Mouse (Mus musculus): ENCODE data around the gene Slco2a1. TPM values are rescaled to one million over a fixed set of nuclear protein-coding genes. Genes with fewer than 3 reads are reported as not detected.

Gene Slco2a1
- polyA plus RNA-seq, 1 experiment from 2014 or later: 11.3 TPM

DNA sequence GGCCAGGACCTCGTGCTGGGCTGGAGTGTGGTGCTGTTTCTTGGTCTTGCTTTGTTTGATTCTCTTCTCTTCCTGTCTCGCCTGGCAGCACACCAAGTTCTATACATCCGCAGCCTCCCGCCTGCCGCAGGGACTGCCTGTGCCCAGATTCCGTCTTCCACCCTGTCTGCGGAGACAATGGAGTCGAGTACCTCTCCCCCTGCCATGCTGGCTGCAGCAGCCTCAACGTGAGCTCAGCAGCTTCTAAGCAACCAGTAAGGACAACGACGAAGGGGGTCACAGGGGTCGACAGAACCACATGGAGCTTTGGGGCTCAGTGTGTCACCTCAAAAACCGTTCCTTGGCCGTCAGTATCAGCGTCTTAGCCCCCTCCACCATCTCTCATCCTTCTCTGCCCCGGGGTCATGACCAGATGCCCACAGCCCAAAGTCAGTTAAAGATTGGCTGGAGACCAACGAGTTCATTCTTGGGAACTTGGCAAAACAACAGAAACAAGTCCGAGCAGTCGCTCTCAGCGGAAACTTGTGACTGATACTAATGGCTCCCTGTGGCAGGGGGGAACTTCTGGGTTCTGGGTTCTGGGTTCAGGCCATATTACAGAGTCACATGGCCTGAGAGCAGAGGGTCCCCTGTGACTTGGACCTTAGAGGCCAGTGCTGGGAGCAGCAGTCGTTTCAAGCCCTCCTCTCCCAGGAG is 88.5 kb downstream of the Slco2a1 start:
- Histone ChIP-seq H3K9ac (no peak overlapping the region), H3K4me3 (replicated peaks) (no peak overlapping the region), H3K4me1 (replicated peaks) (peaks cover 7% of the 10 kb centered on the region; the same call in 1 of the 2 replicates), H3K9me3 (no peaks in the 10 kb centered on the region), H3K36me3 (no peaks in the 10 kb centered on the region), H3K4me2 (replicated peaks) (no peak overlapping the region), H3K27ac (no peak overlapping the region), H3K27me3 (replicated peaks) (no peaks in the 10 kb centered on the region)
- ATAC-seq: no peak
- WGBS: 77% methylated on average over 21 of the region's 21 CpGs

- 86% methylated on average over 6 of the region's 6 CpGs for WGBS
- H3K4me1 ChIP-seq (replicated peaks): peaks cover 7% of the 10 kb centered on the region; the same call in 1 of the 2 replicates
- no peak overlapping the region for H3K27ac ChIP-seq
- H3K9me3 ChIP-seq: no peaks in the 10 kb centered on the region
- H3K27me3 ChIP-seq (replicated peaks): no peaks in the 10 kb centered on the region
- no peak overlapping the region for H3K9ac ChIP-seq
- ATAC-seq: peak; percentile 36; the same call in 1 of the 2 replicates
- H3K4me2 ChIP-seq (replicated peaks): no peak overlapping the region
- no peak overlapping the region for H3K4me3 ChIP-seq (replicated peaks)
- no peaks in the 10 kb centered on the region for H3K36me3 ChIP-seq
These were observed 89.7 kb downstream of the Slco2a1 start for GRCm38 (mm10) chr9:103078194-103078691.

- Histone ChIP-seq H3K9me3 (no peaks in the 10 kb centered on the region), H3K4me1 (replicated peaks) (peaks cover 7% of the 10 kb centered on the region; the same call in 1 of the 2 replicates), H3K27ac (no peak overlapping the region), H3K4me3 (replicated peaks) (no peak overlapping the region), H3K4me2 (replicated peaks) (no peak overlapping the region), H3K36me3 (no peaks in the 10 kb centered on the region), H3K27me3 (replicated peaks) (no peaks in the 10 kb centered on the region), H3K9ac (no peak overlapping the region)
- 74% methylated on average over 3 of the region's 3 CpGs for WGBS
- no peak for ATAC-seq
These were observed 91.7 kb downstream of the Slco2a1 start for GRCm38 (mm10) chr9:103080211-103080610.

DNA sequence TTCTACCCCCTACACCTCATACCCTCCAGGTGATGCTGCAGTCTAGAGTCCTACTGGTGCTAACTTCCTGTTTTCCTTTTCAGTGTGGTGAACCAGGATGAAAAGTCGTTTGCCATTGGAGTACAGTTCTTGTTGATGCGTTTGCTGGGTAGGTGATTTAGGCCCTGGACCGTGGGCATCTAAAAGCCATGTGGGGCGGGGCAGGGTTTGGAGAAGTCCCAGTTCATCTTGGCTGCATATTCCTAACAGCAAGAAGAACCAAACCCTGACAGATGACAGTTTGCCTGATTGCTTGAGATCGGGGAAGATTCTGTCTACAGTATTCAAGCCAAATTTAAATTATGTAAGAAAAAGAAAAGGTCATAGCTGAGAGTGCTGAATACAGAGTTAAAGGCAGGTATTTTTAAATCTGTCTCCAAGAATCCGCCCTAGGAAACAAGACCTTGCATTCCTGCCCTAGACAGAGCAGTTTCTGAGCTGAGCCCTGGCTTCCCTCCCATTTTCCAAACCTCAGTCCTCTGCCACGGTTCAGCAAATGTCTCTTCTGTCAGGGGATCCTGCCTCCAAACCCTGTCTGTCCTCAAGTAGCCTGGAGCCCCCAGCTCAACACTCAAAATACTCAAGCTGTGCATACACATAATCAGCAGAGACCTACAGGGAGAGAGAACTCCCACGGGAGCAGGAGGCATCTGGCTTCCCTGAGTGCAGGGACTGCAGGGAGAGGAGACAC is 93.9 kb downstream of the Slco2a1 start:
- H3K9me3 ChIP-seq: no peaks in the 10 kb centered on the region
- no peak overlapping the region for H3K27ac ChIP-seq
- H3K4me3 ChIP-seq (replicated peaks): no peak overlapping the region
- H3K4me1 ChIP-seq (replicated peaks): no peaks in the 10 kb centered on the region
- WGBS: 74% methylated on average over 8 of the region's 8 CpGs
- H3K36me3 ChIP-seq: no peaks in the 10 kb centered on the region
- no peaks in the 10 kb centered on the region for H3K27me3 ChIP-seq (replicated peaks)
- ATAC-seq: no peak
- H3K4me2 ChIP-seq (replicated peaks): no peak overlapping the region
- no peak overlapping the region for H3K9ac ChIP-seq

DNA sequence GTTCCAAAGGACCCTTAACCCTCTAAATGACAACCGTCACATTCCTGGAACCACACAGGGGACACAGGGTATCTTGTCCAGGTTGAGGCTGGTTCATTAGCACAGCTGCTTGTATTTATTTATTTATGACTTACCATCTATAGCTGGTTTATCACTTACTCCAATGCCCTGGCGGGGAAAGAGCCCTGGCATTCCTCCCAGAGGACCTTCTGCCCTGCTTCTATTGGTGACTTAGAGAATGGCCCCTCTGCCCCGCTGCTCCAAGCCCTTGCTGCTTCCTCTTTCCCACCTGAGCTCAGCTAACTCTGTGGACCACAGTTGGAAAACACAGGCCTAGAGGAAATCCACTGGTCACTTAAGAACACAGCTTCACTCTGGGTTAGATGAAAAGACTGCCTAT is 94.9 kb downstream of the Slco2a1 start:
- H3K36me3 ChIP-seq: no peaks in the 10 kb centered on the region
- no peak overlapping the region for H3K4me2 ChIP-seq (replicated peaks)
- no peak overlapping the region for H3K9ac ChIP-seq
- no peaks in the 10 kb centered on the region for H3K4me1 ChIP-seq (replicated peaks)
- no peak overlapping the region for H3K27ac ChIP-seq
- no peaks in the 10 kb centered on the region for H3K9me3 ChIP-seq
- WGBS: 71% methylated on average over 3 of the region's 3 CpGs
- no peak overlapping the region for H3K4me3 ChIP-seq (replicated peaks)
- ATAC-seq: no peak
- H3K27me3 ChIP-seq (replicated peaks): no peaks in the 10 kb centered on the region

DNA sequence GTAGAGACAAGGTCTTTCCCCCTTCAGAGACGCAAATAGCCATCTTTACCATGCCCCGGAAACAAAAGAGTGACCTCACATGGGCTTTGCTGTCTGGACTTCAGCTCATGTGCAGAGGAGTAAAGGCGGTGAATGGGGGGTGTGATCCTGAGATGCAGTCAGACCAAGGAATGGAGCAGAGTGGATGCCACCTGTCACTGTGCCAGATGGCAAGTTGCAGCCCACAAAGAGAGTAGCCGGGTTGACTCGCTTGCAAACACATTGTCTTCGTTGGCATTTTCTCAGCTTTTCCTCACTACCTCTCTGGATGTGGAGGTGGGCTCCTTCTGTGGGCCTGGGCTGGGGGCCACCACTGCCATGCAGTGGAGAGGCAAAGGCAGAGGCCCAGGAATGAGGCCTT is 98.2 kb downstream of the Slco2a1 start:
- 89% methylated on average over 6 of the region's 6 CpGs for WGBS
- H3K27ac ChIP-seq: no peak overlapping the region
- no peaks in the 10 kb centered on the region for H3K27me3 ChIP-seq (replicated peaks)
- peaks cover 14% of the 10 kb centered on the region; the same call in 1 of the 2 replicates for H3K4me1 ChIP-seq (replicated peaks)
- H3K4me2 ChIP-seq (replicated peaks): no peak overlapping the region
- ATAC-seq: no peak
- H3K9me3 ChIP-seq: no peaks in the 10 kb centered on the region
- no peaks in the 10 kb centered on the region for H3K36me3 ChIP-seq
- no peak overlapping the region for H3K4me3 ChIP-seq (replicated peaks)
- no peak overlapping the region for H3K9ac ChIP-seq

GRCm38 (mm10) chr9:103087301-103087700 is 98.8 kb downstream of the Slco2a1 start:
- H3K9ac ChIP-seq: no peak overlapping the region
- no peak for ATAC-seq
- no peak overlapping the region for H3K27ac ChIP-seq
- H3K27me3 ChIP-seq (replicated peaks): no peaks in the 10 kb centered on the region
- 64% methylated on average over 8 of the region's 8 CpGs for WGBS
- H3K4me3 ChIP-seq (replicated peaks): no peak overlapping the region
- no peaks in the 10 kb centered on the region for H3K9me3 ChIP-seq
- peaks cover 18% of the 10 kb centered on the region for H3K4me1 ChIP-seq (replicated peaks)
- H3K36me3 ChIP-seq: no peaks in the 10 kb centered on the region
- H3K4me2 ChIP-seq (replicated peaks): no peak overlapping the region

DNA sequence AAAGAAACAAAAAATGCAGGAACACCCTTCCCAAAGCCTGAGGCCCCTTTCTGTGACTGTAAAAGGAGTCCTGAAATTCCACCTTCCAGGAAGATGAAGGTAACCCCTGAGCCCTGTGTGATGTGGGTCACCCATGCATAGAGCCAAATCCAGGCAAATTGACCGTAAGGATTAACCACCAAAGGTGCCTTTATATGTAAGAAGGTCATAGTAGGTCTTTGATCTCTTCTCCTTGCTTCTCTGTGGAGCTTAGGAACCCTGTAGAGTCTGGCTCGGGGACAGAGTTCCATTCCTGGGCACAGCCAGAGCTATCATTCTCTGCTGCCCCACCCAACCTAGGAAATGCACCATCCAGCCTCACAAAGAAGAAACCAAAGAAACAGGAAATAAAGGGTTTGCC is 100.1 kb downstream of the Slco2a1 start:
- no peak overlapping the region for H3K4me2 ChIP-seq (replicated peaks)

GRCm38 (mm10) chr9:103090116-103090875 is 101.8 kb downstream of the Slco2a1 start:
- Histone ChIP-seq H3K9ac (no peak overlapping the region), H3K4me3 (replicated peaks) (no peak overlapping the region), H3K4me2 (replicated peaks) (peak overlapping the region; percentile 20), H3K4me1 (replicated peaks) (peaks cover 22% of the 10 kb centered on the region), H3K36me3 (no peaks in the 10 kb centered on the region), H3K27me3 (replicated peaks) (no peaks in the 10 kb centered on the region), H3K27ac (peak overlapping the region; percentile 66), H3K9me3 (no peaks in the 10 kb centered on the region)
- WGBS: 46% methylated on average over 9 of the region's 9 CpGs
- peak; percentile 92 for ATAC-seq

More for the DNA sequence above, 100.1 kb downstream of the Slco2a1 start:
- no peak overlapping the region for H3K27ac ChIP-seq
- H3K9me3 ChIP-seq: no peaks in the 10 kb centered on the region
- H3K9ac ChIP-seq: no peak overlapping the region
- no peak for ATAC-seq
- no peaks in the 10 kb centered on the region for H3K27me3 ChIP-seq (replicated peaks)
- 79% methylated on average over 2 of the region's 2 CpGs for WGBS
- no peak overlapping the region for H3K4me3 ChIP-seq (replicated peaks)
- H3K4me1 ChIP-seq (replicated peaks): peaks cover 22% of the 10 kb centered on the region
- H3K36me3 ChIP-seq: no peaks in the 10 kb centered on the region

GRCm38 (mm10) chr9:103091039-103091883 is 102.7 kb downstream of the Slco2a1 start:
- Histone ChIP-seq H3K4me2 (replicated peaks) (peak overlapping the region; percentile 20), H3K4me3 (replicated peaks) (no peak overlapping the region), H3K27me3 (replicated peaks) (no peaks in the 10 kb centered on the region), H3K27ac (peak overlapping the region; percentile 66; the same call in 1 of the 2 replicates), H3K4me1 (replicated peaks) (peaks cover 22% of the 10 kb centered on the region), H3K36me3 (no peaks in the 10 kb centered on the region), H3K9me3 (no peaks in the 10 kb centered on the region), H3K9ac (no peak overlapping the region)
- ATAC-seq: no peak
- WGBS: 75% methylated on average over 16 of the region's 16 CpGs

DNA sequence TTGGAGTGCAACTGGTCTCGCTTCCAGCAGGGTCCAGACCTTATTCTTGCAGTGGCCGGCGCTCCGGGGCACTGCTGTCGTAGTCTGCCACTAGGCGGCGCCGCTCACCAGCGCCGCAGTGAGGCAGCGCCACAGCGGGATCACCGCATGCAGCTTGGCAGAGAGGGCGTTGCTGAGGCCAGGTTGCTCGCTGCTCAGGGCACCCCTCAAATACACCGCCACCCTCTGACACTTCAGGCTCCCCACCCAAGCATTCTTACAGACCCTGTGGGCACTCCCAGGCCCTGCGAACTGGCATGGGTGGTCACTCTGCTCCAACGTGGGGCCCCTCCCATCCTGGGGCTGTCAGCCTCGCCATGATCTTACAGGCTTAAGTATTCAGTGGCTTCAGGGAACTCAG is 103.7 kb downstream of the Slco2a1 start:
- under 1% methylated on average over 19 of the region's 19 CpGs for WGBS
- Histone ChIP-seq H3K9me3 (no peaks in the 10 kb centered on the region), H3K36me3 (no peaks in the 10 kb centered on the region), H3K4me1 (replicated peaks) (peaks cover 22% of the 10 kb centered on the region), H3K4me2 (replicated peaks) (peak overlapping the region; percentile 95), H3K27me3 (replicated peaks) (no peaks in the 10 kb centered on the region), H3K9ac (peak overlapping the region; percentile 60), H3K4me3 (replicated peaks) (peak overlapping the region; percentile 49), H3K27ac (no peak overlapping the region)
- ATAC-seq: peak; percentile 79
